ENCODE assay signal across 9 mouse cellular contexts in genomic region chr9:116253546-116253945, GRCm38 (mm10).
DNase-seq lines count a peak whose midpoint lies in the region; ATAC-seq and TF ChIP-seq lines count a peak whose summit lies in the region.
"Had no signal": no experiment of that assay in that cellular context is flagged by ENCODE, and none has a peak within 500 bp of the region (broad histone marks: within the 10 kb centered on the region; RNA-seq: fewer than 3 reads in every experiment).

No protein-coding gene starts in this region.

- TF ChIP-seq EP300 in stomach, postnatal 0 days (optimal IDR thresholded peaks at IDR 0.05): no peak

- H3K4me2 ChIP-seq in kidney, embryonic 16.5 days (replicated peaks; ENCODE audit: low read depth, low read length): no peak overlapping the region
- H3K4me2 ChIP-seq in stomach, postnatal 0 days (replicated peaks; ENCODE audit: low read depth): no peak overlapping the region

- ATAC-seq in kidney, embryonic 16.5 days (ENCODE audit: low FRiP score, low TSS enrichment): no peak
- ATAC-seq in stomach, postnatal 0 days (ENCODE audit: low FRiP score, low TSS enrichment): peak; percentile 36
- no peak for ATAC-seq in activated CD4-positive, CD25-positive, alpha-beta regulatory T cell, adult 4 months

- peak overlapping the region; percentile 20; the same call in 1 of the 2 replicates for H3K9ac ChIP-seq in kidney, embryonic 16.5 days (replicated peaks; ENCODE audit: low read length)
- no peak overlapping the region for H3K9ac ChIP-seq in stomach, postnatal 0 days (ENCODE audit: low read length)

- WGBS in kidney, embryonic 16.5 days: 43% methylated on average over 15 of the region's 15 CpGs
- 60% methylated on average over 15 of the region's 15 CpGs for WGBS in stomach, postnatal 0 days

- H3K4me3 ChIP-seq in kidney, embryonic 16.5 days (ENCODE audit: low read length): no peak overlapping the region
- H3K4me3 ChIP-seq in stomach, postnatal 0 days (ENCODE audit: low read depth, low read length): no peak overlapping the region

- H3K9me3 ChIP-seq in kidney, embryonic 16.5 days (ENCODE audit: low read length): no peaks in the 10 kb centered on the region
- H3K9me3 ChIP-seq in stomach, postnatal 0 days (ENCODE audit: control insufficient read depth, low read length): no peaks in the 10 kb centered on the region

- H3K36me3 ChIP-seq in kidney, embryonic 16.5 days (ENCODE audit: insufficient read depth, low read length): no peaks in the 10 kb centered on the region
- H3K36me3 ChIP-seq in stomach, postnatal 0 days (ENCODE audit: control insufficient read depth, insufficient read depth, low read length): no peaks in the 10 kb centered on the region

- H3K27me3 ChIP-seq in kidney, embryonic 16.5 days (ENCODE audit: insufficient read depth, low read length): no peaks in the 10 kb centered on the region
- no peaks in the 10 kb centered on the region for H3K27me3 ChIP-seq in stomach, postnatal 0 days (ENCODE audit: control insufficient read depth, insufficient read depth, low read length)

- peaks cover 9% of the 10 kb centered on the region for H3K4me1 ChIP-seq in kidney, embryonic 16.5 days (ENCODE audit: insufficient read depth, low read length)
- H3K4me1 ChIP-seq in stomach, postnatal 0 days (replicated peaks; ENCODE audit: control insufficient read depth, insufficient read depth): no peaks in the 10 kb centered on the region

- no peak for TF ChIP-seq CTCF in stomach, postnatal 0 days (IDR thresholded peaks at IDR 0.05; ENCODE audit: low read depth)

- peak overlapping the region; percentile 27; the same call in 1 of the 2 replicates for H3K27ac ChIP-seq in kidney, embryonic 16.5 days (ENCODE audit: low read length)
- peak overlapping the region; percentile 40; the same call in 1 of the 2 replicates for H3K27ac ChIP-seq in stomach, postnatal 0 days (replicated peaks)
- H3K27ac ChIP-seq: macrophage had no signal

- DNase-seq in embryo, embryonic 10 days (ENCODE audit: low spot score): peak; percentile 14
- no peak for DNase-seq in embryo, embryonic 9.5 days (ENCODE audit: extremely low spot score)
- peak; percentile 29 for DNase-seq in ES-CJ7 (ENCODE audit: low read depth, low spot score)
- peak; percentile 50 for DNase-seq in heart, adult 8-10 months (ENCODE audit: low spot score)
- DNase-seq in stomach, postnatal 0 days (ENCODE audit: low spot score): peak; percentile 27
- DNase-seq in ovary, postnatal 10 days (ENCODE audit: low spot score): no peak

Comparison
In these comparisons a context has a peak if more than half of its experiments do, and no peak if none do; other contexts are left out.
1. DNase-seq: peak in embryo, embryonic 10 days (single experiment), ES-CJ7 (single experiment), heart, adult 8-10 months (single experiment) and stomach, postnatal 0 days (single experiment); none in embryo, embryonic 9.5 days (single experiment) and ovary, postnatal 10 days (single experiment).